Mouse (Mus musculus) heart, adult 8-10 months (tissue): ENCODE results near the gene Pde7b. TPM values are rescaled to one million over a fixed set of nuclear protein-coding genes. Genes with fewer than 3 reads are reported as not detected.
"Not testable (repeated sequence)": the region's sequence is repeated elsewhere in the genome, so short reads cannot be mapped to it uniquely, and the experiment has no call there.

ENCODE experiments used
- DNase-seq: peaks from one replicate; pipeline ENCODE4 v3.0.0; 2022; ENCODE audit warnings: low spot score
- total RNA-seq, 4 experiments: library from RNA; stranded (reverse); gene quantifications; 2 replicates each; pipeline ENCODE4 v1.2.4; 2022

Gene Pde7b
- total RNA-seq, 4 experiments from 2014 or later: 52.7 to 61.4 (median 57.3) TPM

GRCm38 (mm10) chr10:20550161-20550560 lies 174.7 kb downstream of the Pde7b start:
- DNase-seq: no peak

- DNase-seq: peak; percentile 52
Measured at GRCm38 (mm10) chr10:20548833-20549710, 175.8 kb downstream of the Pde7b start.

- DNase-seq: no peak
Measured at GRCm38 (mm10) chr10:20547951-20548551, 176.8 kb downstream of the Pde7b start.

GRCm38 (mm10) chr10:20543121-20543520 lies 181.8 kb downstream of the Pde7b start:
- no peak for DNase-seq

GRCm38 (mm10) chr10:20533811-20534210 lies 191.1 kb downstream of the Pde7b start:
- DNase-seq: peak; percentile 56

- no peak for DNase-seq
Measured at GRCm38 (mm10) chr10:20531921-20532320, 193.0 kb downstream of the Pde7b start.

GRCm38 (mm10) chr10:20528544-20529411 lies 196.1 kb downstream of the Pde7b start:
- no peak for DNase-seq

GRCm38 (mm10) chr10:20527737-20528136 lies 197.1 kb downstream of the Pde7b start:
- DNase-seq: no peak

GRCm38 (mm10) chr10:20518529-20518889 lies 206.4 kb downstream of the Pde7b start:
- DNase-seq: no peak

GRCm38 (mm10) chr10:20517756-20518528 lies 206.9 kb downstream of the Pde7b start:
- DNase-seq: not testable (repeated sequence)

- DNase-seq: no peak
Measured at GRCm38 (mm10) chr10:20513891-20514290, 211.0 kb downstream of the Pde7b start.

- DNase-seq: peak; percentile 39
Measured at GRCm38 (mm10) chr10:20513461-20513860, 211.4 kb downstream of the Pde7b start.

GRCm38 (mm10) chr10:20509819-20510218 lies 215.1 kb downstream of the Pde7b start:
- peak; percentile 66 for DNase-seq

GRCm38 (mm10) chr10:20508497-20508896 lies 216.4 kb downstream of the Pde7b start:
- DNase-seq: no peak

- DNase-seq: no peak
Measured at GRCm38 (mm10) chr10:20507732-20508412, 217.0 kb downstream of the Pde7b start.

- no peak for DNase-seq
Measured at GRCm38 (mm10) chr10:20507069-20507468, 217.8 kb downstream of the Pde7b start.

GRCm38 (mm10) chr10:20505454-20505853 lies 219.4 kb downstream of the Pde7b start:
- no peak for DNase-seq

- no peak for DNase-seq
Measured at GRCm38 (mm10) chr10:20504800-20505199, 220.1 kb downstream of the Pde7b start.

GRCm38 (mm10) chr10:20503265-20504025 lies 221.4 kb downstream of the Pde7b start:
- no peak for DNase-seq

- DNase-seq: no peak
Measured at GRCm38 (mm10) chr10:20501221-20501620, 223.7 kb downstream of the Pde7b start.
